8 mouse cellular contexts compared by ENCODE assay signal in genomic region chr4:141539213-141539767, GRCm38 (mm10). TPM values are rescaled to one million over a fixed set of nuclear protein-coding genes. Genes with fewer than 3 reads are reported as not detected.
DNase-seq lines count a peak whose midpoint lies in the region; ATAC-seq and TF ChIP-seq lines count a peak whose summit lies in the region.

No protein-coding gene starts in this region.

- H3K36me3 ChIP-seq in heart, embryonic 15.5 days, result no peaks in the 10 kb centered on the region
- no peaks in the 10 kb centered on the region for H3K36me3 ChIP-seq in hindbrain, embryonic 14.5 days (replicated peaks; ENCODE audit: control insufficient read depth, insufficient read depth)
- H3K36me3 ChIP-seq in midbrain, embryonic 15.5 days (replicated peaks), result no peaks in the 10 kb centered on the region

- 39% methylated on average over 12 of the region's 12 CpGs for WGBS in heart, embryonic 15.5 days
- WGBS in hindbrain, embryonic 14.5 days, result 47% methylated on average over 12 of the region's 12 CpGs
- WGBS in midbrain, embryonic 15.5 days, result 50% methylated on average over 12 of the region's 12 CpGs

- peak overlapping the region; percentile 69 for H3K4me3 ChIP-seq in heart, embryonic 15.5 days
- H3K4me3 ChIP-seq in bone marrow macrophage, adult 2 months (ENCODE audit: insufficient read depth, low read length), result peak overlapping the region; percentile 54
- peak overlapping the region; percentile 99 for H3K4me3 ChIP-seq in hindbrain, embryonic 14.5 days (replicated peaks; ENCODE audit: low read length)
- peak overlapping the region; percentile 86 for H3K4me3 ChIP-seq in midbrain, embryonic 15.5 days

- peak overlapping the region; percentile 57 for H3K9ac ChIP-seq in heart, embryonic 15.5 days
- peak overlapping the region; percentile 69 for H3K9ac ChIP-seq in hindbrain, embryonic 14.5 days
- H3K9ac ChIP-seq in midbrain, embryonic 15.5 days, result peak overlapping the region; percentile 60

- H3K27ac ChIP-seq in heart, embryonic 15.5 days, result peak overlapping the region; percentile 98
- H3K27ac ChIP-seq in bone marrow macrophage, adult 2 months (ENCODE audit: insufficient read depth, low read depth, low read length), result peak overlapping the region; percentile 95
- peak overlapping the region; percentile 98 for H3K27ac ChIP-seq in hindbrain, embryonic 14.5 days
- peak overlapping the region; percentile 95 for H3K27ac ChIP-seq in midbrain, embryonic 15.5 days

- TF ChIP-seq CTCF in bone marrow macrophage, adult 2 months (IDR thresholded peaks at IDR 0.05; ENCODE audit: low read depth, low read length), result no peak

- no peaks in the 10 kb centered on the region for H3K9me3 ChIP-seq in heart, embryonic 15.5 days (replicated peaks)
- no peaks in the 10 kb centered on the region for H3K9me3 ChIP-seq in hindbrain, embryonic 14.5 days (ENCODE audit: control insufficient read depth, low read length)
- no peaks in the 10 kb centered on the region for H3K9me3 ChIP-seq in midbrain, embryonic 15.5 days

- intact Hi-C loops in gastrocnemius, postnatal 14 days (cut with DNase I; ENCODE audit: low total_unique reads), result no loop called here

- peak overlapping the region; percentile 96 for H3K4me2 ChIP-seq in heart, embryonic 15.5 days
- peak overlapping the region; percentile 79 for H3K4me2 ChIP-seq in hindbrain, embryonic 14.5 days (replicated peaks)
- peak overlapping the region; percentile 79 for H3K4me2 ChIP-seq in midbrain, embryonic 15.5 days

- no peak for TF ChIP-seq POLR2A in bone marrow macrophage, adult 2 months (IDR thresholded peaks at IDR 0.05; ENCODE audit: borderline replicate concordance, low read depth, low read length)

- H3K27me3 ChIP-seq in heart, embryonic 15.5 days, result no peaks in the 10 kb centered on the region
- H3K27me3 ChIP-seq in hindbrain, embryonic 14.5 days (ENCODE audit: control insufficient read depth, insufficient read depth, low read length), result no peaks in the 10 kb centered on the region
- H3K27me3 ChIP-seq in midbrain, embryonic 15.5 days (replicated peaks), result no peaks in the 10 kb centered on the region

- ATAC-seq in heart, embryonic 15.5 days (replicated peaks; ENCODE audit: insufficient number of reproducible peaks, insufficient read depth, low FRiP score, low read depth), result no peak
- ATAC-seq in hindbrain, embryonic 14.5 days (ENCODE audit: low FRiP score), result no peak
- ATAC-seq in midbrain, embryonic 15.5 days (replicated peaks), result no peak

- H3K4me1 ChIP-seq in heart, embryonic 15.5 days (replicated peaks), result peaks cover 19% of the 10 kb centered on the region
- H3K4me1 ChIP-seq in bone marrow macrophage, adult 2 months (ENCODE audit: control insufficient read depth, insufficient read depth, low read length), result peaks cover 22% of the 10 kb centered on the region
- peaks cover 23% of the 10 kb centered on the region for H3K4me1 ChIP-seq in hindbrain, embryonic 14.5 days (replicated peaks; ENCODE audit: control insufficient read depth, insufficient read depth, low read length)
- peaks cover 23% of the 10 kb centered on the region for H3K4me1 ChIP-seq in midbrain, embryonic 15.5 days

- DNase-seq in heart, postnatal 4 days, result no peak
- DNase-seq in hindbrain, embryonic 14.5 days (ENCODE audit: low spot score), result no peak
- DNase-seq in gastrocnemius, postnatal 14 days, result no peak
- DNase-seq in MN1 (ENCODE audit: low spot score), result no peak
- no peak for DNase-seq in frontal cortex, postnatal 14 days (ENCODE audit: low spot score in 2 of 2)

RNA-seq across cellular contexts. Expression of gene Spen, which starts 0.9 kb away (rescaled TPM):
- 6.3 and 7.5 TPM in 2 replicates for polyA plus RNA-seq in heart, embryonic 15.5 days (2015; fragmentation: Nextera tagmentation; extraction: Ambion mirVana)
- total RNA-seq in heart, postnatal 4 days (2021), result 10 to 100 TPM; 33.7 to 34.9 TPM
- 23.6 and 29.2 TPM in 2 replicates for polyA plus RNA-seq in bone marrow macrophage, adult 2 months (2012; ENCODE audit: insufficient read depth, insufficient read length, missing spikeins)
- 20.3 and 20.4 TPM in 2 replicates for polyA plus RNA-seq in hindbrain, embryonic 14.5 days (2014; fragmentation: Nextera tagmentation; extraction: Ambion mirVana)
- 19.4 and 20.0 TPM in 2 replicates for polyA plus RNA-seq in midbrain, embryonic 15.5 days (2015; fragmentation: Nextera tagmentation; extraction: Ambion mirVana)
- 10 to 100 TPM; 20.1 to 22.1 TPM for total RNA-seq in gastrocnemius, postnatal 14 days (2021)
